Mouse (Mus musculus): ENCODE data around the gene Dyrk2.

Dyrk2 gene

DNA sequence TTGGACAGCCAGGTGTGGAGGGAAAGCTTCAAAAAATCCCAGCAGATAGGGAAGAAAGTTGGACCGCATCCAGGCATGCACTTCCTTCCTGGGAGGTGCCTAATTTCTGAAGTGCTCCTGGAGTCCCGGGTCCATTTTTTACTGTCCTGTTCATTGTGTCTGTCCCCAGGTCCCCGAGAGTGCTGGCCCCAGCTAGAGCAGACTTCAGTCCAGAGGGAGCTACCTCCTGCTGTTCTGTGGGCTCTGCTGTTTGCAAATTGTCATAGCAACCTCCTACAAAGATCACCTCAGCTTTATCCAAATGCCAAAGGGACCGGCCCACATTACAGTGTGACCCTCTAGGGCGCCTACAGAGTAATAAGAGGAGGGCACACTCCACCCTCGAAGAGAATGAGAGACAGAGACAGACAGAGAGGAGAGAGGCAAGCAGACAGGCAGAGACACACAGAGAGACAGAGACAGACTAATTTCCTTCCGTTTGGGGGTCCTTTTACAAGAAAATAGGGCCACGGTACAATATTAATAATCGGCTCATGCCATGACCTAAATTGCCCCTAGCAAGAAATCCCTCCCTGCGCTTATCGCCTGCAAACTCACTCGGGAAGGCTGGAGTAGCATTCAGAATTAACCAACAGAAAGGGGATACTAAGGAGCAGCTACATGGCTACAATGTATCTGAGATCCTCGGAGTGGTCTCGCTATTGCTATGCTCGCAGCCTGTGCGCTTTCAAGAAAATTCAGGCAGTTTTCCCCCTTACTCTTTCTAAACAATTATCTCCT is at the start of gene Dyrk2:
Gene Dyrk2 (minus strand): TSS at position 9 of the 780 bp plus-strand sequence.
- no peak for DNase-seq

DNA sequence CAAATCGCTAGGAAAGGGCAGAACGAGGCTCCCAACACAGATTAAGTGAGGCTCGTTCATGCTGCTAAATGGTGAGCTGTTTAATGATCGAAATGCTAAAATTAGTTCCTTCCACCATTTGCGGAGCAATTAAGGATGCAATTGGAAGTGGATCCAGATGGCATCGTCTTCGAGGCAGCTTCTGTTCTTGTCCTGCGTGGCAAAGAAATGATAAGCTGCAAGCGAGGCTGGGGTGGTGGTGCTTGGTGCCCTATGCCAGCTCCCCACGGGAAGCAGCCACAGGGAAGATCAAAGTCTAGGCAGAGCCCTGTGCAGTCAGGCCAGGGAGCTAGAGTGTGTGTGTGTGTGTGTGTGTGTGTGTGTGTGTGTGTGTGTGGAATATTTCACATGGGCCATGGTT is 32.6 kb upstream of the Dyrk2 start:
- no peak for DNase-seq

DNA sequence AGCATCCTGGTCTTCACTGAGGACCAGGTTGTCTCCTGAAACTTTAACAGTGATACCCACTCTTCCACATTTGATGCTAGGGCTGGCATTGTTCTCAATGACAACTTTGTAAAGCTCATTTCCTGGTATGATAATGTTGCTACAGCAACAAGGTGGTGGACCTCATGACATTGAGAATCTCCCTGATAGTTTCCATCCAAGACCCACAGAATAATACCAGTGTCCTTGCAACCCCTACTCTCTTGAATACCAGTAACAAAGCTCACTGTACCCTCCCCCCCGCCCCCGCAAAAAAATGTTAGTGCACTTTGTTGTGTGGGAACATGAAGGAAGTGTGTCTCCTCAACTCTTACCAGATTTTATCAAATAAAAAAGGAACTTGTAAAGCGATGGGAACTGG is 23.6 kb upstream of the Dyrk2 start:
- no peak for DNase-seq

DNA sequence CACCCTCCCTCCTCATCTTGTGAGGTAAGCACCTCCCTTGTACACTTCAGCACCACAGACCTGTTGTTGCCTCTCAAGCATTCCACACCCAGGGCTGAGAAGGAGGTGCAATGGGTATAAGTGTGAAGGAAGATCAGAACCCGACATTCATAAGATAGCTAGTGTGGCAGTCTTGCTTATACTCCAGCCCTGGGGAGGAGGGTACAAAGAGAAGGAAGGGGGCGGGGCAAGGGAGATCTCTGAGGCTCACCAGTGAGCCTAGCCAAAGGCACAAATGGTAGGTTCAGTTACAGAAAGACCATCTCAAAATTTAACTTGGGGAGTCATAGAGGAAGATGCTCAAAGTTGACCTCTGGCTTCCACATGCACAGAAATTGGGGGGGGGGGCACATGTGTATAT is 14.1 kb upstream of the Dyrk2 start:
- DNase-seq: no peak

DNA sequence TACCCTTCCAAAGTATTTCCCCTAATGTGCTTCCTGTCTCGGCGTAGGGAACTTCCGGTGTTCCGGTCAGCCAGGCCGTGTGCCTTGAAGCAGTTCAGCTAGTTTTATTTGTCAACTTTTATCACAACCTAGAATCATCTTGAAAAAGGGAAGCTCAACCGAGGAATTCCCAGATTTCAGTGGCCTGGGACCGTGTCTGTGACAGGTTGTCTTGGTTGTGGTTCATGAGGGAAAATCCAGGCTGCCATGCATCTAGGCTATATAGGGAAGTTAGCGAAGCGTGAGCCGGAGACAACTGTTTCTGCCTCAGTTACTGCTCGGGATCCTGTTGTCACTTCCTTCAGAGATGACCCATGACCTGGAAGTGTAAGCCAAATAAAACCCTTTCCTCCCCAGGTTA is 13.3 kb upstream of the Dyrk2 start:
- peak in 1 of 2 experiments; percentile 19 for DNase-seq

DNA sequence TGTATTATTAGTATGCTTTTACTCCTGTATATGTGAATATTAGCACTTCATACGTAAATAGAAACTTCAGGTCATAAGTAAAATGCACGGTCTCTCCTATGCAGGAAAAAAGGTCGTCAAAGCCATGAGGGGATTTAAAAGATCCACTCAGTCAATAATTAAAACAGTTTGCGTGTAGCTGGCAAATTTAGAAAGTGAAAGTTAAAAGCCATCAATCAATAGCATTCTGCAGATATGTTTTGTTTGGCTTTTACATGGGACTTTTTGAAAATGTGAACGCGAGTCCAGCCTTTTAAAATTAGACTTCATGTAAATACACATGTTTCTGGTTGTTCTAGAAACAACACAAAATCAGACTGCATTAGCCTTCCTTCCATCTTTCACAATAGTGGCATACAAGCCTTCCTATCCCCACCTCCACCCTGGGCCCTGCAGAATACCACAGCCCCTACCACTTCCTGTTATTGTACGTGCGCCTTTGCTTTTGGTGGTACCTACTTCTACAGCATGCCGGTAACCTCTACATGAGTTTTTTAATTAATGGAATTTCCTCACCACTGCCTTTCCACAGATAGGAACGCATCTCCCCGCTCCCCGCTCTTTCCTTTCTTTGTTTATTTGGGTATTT is 12.4 kb upstream of the Dyrk2 start:
- peak; percentile 53 to 59 for DNase-seq

DNA sequence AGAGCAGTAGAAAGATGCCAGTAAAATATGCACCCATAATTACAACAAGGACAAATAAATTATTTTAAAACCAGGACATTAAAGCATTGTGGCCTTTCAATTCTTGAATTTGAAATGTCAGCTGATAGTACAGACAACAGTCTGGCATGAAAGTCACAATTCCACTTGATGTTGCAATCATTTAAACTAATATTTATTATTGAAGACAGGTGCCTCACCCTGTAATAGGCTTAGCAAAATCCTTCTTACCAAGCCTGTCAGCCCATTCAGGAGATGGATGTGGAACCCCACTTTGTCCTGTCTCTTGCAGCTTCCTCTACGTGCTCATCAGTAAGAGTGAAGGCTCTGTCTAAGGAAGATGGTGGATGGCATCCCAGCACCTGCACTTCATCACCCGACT is 10.8 kb upstream of the Dyrk2 start:
- DNase-seq: no peak

DNA sequence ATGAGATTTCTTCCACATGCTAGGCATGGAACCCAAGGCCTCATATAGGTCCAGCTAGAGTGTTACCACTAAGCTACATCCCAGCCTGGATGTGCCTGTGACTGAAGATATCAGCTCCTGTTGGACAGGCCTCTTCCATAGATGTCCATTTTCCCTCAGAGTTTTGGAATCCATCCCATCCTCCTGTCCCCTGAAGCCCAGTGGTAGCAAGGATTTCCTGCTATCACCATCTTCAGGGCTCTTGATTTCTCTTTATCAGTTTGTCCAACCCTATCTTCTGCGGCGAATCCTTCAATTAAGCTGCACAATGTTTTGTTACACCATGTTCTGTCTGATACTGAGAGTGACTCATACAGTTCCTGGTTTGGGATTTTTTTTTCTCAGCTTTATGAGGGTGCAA is 2.2 kb upstream of the Dyrk2 start:
- DNase-seq: no peak

DNA sequence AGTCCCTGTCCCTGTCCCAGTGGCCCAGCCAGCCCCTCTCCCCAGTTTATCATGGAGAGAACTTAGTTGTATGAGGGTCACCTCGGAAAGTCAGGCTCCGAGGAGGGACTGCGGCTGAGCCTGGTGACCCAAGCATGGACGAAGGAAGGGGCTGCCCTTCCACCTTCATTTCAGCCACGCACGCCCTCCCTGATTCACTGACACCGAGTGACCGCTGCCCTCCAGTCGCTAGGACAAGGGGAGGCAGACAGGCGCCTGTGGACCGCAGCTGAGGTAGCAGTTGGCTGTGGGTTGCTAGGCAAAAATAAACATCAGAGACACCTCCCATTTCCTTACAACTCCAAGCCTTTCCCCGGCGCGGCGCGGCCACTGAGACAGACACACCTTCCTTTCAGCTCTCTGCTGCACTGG is 413 bp downstream of the Dyrk2 start:
- peak; percentile 43 to 55 for DNase-seq

DNA sequence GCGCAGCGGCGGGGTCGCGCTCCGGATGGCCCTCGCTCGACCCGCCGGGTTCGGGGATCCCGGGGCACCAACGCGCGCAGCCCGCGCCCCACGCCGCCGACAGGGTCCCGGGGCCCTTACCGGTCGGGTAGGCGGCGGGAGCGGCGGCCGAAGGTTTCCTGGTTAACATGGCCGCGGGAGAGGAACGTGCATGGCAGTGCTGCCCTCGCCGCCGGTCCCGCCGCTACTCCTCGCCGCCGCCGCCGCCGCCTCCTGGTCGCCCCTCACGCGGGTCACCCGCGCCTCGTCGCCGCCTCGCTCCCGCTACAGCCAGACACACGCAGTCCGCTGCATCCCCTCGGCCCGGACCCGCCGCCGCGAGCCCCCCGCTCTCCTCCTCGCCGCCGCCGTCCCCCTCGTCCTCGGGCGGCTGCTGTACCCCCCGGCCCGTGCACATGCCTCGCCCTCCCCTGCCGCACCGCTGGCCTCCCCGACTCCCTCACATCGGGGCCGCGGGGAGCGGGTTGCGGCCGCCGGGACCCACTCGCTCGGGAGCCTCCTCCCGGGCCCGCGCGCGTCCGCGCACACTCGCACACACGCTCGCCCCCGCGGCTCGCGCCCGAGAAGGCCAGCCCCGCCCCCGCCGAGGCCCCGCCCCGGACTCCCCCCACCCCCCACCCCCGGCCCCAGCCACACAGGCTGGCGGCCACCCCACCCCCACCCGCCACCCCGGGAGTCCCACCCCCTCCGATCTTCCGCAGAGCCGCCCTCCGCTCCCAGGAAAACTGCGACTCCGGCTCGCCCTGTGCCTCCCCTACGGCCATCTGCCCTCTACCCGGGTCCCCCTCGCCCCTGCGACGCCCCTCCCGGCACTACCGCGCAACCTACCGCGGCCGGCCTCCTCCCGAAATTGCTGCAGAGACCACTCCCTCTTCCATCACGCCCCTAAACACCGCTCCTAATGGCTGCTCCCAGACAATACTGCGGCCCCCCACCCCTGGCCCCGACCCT is 1.1 kb downstream of the Dyrk2 start:
- peak; percentile 70 to 82 for DNase-seq

DNA sequence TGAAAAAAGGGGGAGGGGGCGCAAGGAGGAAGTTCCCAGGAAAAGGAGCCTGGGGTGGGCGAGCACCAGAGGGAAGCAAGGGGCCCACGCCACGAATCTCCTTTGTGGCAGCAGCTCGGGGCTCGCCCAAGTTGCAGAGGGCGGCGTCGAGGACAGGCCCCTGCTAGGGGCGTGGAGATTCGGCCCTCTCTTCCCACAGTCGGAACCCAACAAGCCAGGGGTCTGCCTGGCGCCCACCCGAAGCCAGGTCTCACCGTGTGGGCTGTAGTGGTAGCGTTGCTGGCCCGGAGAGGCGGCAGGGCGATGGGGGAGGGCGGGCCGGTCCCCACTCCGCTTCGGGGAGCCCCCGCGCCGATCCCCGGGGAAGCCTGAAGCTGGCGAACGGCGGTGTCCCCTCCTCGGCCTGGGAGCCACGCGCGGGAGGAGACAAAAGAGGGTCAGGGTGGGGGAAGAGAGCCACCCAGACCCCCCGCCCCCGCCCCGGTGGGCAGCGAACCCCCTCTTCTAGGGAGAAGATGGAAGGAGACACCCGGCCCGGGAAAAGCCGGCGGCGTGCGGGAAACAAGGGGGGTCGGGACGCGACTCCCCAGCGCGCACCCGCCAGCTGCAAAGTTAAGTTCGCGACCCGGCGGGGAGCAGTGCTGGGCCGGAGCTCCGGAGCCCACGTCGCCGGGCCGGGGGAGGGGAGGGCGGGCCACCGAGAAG is 2.0 kb downstream of the Dyrk2 start:
- DNase-seq: peak in 1 of 2 experiments; percentile 41

DNA sequence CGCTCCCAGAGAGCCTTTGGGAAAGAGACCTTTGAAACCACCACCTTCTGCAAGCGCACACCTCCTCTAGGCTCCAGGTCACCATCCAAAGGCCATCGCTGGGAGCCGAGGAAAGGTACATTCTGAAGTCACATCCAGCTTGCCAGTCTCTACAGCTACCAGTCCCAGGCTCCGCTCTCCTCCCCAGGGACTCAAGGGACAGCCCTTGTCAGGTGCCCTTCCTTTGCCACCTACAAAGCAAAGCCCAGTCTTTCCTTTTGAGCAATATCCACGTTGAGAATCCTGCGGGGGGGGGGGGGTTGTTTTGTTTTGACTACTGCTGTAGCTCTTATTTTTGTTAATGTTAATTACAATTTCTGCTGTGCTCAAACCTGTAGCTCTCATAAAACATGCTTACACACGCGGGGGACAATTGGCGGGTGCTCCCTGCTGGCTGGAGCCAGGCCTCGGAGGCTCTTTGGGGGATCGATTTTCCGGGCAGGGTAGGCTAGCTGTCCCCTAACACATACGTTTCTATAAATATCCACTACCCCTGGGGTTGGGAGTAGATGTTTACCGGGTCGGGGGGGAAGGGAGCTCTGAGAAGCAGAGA is 2.6 kb downstream of the Dyrk2 start:
- DNase-seq: peak in 1 of 2 experiments; percentile 17

DNA sequence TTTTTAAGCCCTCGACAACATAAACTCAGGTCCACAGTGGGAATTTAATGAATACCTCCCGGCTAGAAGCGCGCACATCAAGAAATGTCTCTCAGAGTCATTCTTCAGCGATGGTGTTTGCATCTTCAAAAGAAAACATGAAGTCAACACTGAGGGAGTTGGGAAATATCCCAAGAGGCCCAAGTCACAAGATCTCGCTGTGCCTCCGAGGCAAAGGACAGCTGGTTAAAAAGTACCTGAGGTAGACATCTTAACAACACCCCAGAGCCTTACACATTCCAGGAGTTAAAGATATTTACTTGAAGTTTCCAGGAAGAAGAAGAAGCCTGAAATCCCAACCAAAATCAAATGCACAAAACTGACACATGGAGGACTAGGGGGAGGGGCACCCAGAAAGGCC is 5.0 kb downstream of the Dyrk2 start:
- DNase-seq: no peak

DNA sequence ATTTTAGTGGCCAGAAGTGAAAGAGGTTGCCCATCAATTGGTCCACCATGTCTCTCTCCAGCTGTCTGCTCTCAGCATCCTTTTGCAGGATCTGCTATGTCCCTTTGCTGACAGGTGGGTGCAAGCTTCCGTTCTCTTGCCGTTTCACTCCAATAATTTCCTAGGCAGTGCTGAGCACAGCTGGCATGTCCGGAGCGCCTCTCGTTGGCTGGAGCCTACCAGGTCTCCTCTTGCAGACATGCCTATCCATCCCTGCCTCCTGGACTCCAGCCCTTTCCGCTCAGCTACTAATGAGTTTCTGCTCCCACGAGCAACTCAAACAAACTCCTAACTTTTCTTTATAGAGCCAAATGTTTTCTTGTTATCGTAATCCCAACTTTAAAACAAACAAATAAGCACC is 6.4 kb downstream of the Dyrk2 start:
- no peak for DNase-seq

DNA sequence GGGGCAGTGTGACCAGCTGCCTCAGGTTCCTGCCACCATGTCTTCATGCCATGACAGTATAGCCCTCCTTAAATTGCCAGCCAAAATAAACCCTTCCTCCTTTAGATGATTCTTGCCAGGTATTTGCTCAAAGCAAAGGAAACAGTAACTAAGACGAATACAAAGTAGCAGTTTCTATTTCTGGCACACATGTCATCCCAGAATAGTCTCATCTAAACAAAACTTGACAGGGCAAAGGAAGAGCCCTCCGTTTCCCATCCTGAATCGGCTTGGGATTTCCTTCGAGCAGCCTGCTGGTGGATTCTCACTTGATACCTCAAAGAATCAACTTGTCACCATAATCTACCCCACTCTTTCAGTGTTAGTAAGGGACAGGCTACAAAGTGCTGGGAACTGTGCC is 7.8 kb downstream of the Dyrk2 start:
- no peak for DNase-seq

DNA sequence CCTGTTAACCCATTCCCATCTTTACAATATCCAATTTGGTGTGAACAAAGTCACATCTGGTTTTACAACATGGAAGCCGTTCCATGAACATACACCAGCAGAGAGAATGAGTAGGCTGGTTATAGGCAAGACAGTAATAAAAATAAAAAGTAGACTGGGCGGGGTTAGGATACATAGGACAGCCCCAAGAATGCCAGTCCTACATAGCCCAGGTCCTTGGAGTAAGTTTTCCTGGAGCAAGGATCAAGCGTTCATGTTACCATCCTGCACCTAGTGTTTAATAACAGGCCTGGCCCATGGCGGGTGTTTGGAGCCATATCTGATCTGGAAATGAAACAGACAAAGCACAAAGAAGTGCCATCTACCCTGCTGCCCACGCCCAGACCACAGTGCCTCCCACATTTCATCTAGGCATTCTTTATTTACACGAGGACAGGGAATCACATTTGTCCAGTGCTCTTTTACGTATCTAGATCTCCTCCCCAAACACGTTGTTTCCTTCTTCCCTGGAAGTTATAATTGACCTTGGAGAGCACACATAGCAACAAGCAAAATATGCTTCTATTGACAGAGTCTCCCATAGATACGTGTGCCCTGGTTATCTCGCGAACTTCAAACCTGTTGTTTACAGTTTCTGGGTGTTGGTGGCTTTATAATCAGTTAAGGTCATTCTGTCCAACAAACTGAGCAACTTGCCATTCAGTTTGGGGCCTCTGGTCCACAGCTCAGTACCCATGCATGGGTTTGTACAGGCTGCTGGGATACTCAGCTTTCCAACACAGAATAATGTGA is 8.6 kb downstream of the Dyrk2 start:
- DNase-seq: no peak

DNA sequence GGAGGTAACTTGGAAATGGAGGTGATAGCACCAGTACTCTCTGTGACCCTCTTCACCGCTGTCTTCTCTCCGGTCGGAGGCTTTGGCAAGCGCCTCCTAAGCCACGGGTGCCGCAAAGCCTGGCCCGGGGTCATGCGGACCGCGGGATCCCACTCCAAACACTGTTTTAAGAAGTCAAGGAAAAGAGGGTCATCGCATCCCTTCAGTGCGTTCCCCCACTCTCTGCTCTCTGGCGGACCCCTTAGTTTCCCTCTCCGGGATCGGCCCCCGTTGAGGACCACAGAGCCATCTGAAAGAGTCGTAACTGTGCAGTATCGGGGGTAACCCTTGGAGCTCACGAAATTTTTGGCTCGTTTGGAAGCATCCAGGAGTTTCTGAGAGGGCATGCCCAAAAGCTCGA is 10.4 kb downstream of the Dyrk2 start:
- no peak for DNase-seq

DNA sequence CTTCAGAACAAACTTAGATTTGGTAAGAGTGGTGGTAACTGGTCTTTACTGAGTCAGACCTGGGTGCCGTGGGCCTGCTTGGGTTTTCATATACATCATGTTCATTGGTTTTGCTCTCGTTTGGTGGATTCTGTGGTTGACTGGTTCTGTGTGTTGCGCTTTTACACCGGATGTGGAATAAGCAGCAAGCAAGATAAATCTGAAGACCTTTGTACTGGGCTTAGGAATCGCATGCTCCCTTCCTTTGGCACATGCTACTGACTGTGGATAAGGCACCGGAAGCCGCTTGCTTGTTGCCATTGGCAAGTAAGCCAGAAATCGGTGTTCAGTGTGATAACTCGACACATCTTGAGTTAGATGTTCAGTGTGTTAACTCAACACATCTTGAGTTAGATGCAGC is 15.4 kb downstream of the Dyrk2 start:
- DNase-seq: no peak

DNA sequence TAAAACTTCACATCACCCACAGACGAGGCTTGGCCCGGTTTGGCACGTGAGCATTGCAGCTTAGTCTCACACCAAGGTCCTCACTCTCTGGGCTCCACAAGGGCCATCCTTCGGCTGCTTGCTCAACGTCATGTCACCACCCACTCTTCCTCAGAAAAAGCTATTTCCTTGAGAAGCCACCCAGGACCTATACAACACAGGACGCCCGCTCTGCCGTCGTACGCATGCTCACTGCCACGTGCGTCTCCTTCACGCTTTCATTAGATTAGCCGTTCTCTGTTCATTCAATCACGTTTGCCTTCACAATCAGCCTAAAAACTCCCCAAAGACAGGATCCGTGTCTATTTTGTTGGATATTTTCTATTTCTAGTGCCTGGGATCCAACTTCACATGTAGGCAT is 17.5 kb downstream of the Dyrk2 start:
- DNase-seq: no peak

DNA sequence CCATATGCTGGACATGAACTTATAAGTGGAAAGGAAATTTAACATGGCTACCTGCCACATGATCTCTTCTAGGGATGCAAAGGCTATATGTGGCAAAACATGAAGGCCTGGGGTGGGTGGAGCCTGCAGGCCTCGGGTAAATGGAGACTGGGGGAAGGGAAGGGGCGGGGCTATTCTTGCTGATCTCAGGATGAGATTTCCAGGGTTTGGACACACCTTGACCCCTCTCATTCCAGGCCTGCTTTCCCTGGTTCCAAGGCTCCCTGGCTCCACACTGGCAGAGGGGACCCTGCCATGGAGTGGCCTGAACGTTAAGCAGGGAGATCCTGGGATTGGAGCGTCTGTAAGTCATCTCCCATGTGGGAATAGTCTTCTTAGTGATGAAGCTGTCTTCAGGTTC is 21.5 kb downstream of the Dyrk2 start:
- no peak for DNase-seq

DNA sequence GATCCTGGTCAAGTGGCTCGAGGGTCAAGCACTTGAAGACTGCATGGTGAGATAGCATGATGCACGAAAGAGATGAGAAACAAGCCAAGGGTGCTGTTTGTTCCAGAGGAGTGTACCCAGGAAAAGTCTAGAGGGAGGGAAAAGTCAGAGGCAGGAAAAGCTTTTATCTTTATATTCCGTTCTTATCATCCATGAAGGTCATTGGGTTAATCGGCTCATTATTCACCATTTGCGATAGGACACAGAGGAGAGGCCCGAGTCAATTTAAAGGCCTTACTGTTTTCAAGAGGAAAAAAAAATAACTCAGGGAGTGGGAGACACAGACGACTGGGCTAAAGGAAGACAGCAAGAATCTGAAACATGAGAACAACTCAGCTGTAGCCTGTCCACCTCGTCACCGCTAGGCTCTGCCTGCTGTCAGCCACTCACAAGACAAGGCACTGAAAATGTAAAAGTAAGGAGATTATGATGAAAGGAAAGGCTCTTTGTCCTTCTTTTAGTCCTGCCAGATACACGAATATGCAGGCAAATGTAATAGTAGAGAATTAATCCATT is 22.9 kb downstream of the Dyrk2 start:
- no peak for DNase-seq

All from spleen, adult 18-20 months (tissue).